Mouse (Mus musculus): ENCODE measurements around the gene Sphk2. TPM values are rescaled to one million over a fixed set of nuclear protein-coding genes. Genes with fewer than 3 reads are reported as not detected.

The Sphk2 gene
- polyA plus RNA-seq, 1 experiment from 2014 or later: 27.1 TPM

- Histone ChIP-seq H3K4me1 (replicated peaks) (peaks cover 11% of the 10 kb centered on the region), H3K9ac (replicated peaks) (0 out of 2 replicates have a peak within 1 kb of the TSS, but pooled peaks have one; percentile 46), H3K36me3 (no peaks in the 10 kb centered on the region), H3K4me2 (replicated peaks) (no peak within 1 kb of the TSS), H3K27me3 (no peaks in the 10 kb centered on the region), H3K27ac (peak within 1 kb of the TSS; percentile 74; the same call in 1 of the 2 replicates), H3K9me3 (no peaks in the 10 kb centered on the region), H3K4me3 (replicated peaks) (0 out of 2 replicates have a peak within 1 kb of the TSS, but pooled peaks have one; percentile 11)
- ATAC-seq: no peak
- 76% methylated on average over 7 of the region's 7 CpGs for WGBS
Observed at GRCm38 (mm10) chr7:45683396-45684050, 34.3 kb downstream of the Sphk2 start, which contains the start of gene Ntn5. TSS of gene Ntn5 (plus strand) at chr7:45684022.

- Histone ChIP-seq H3K4me1 (replicated peaks) (peaks cover 11% of the 10 kb centered on the region), H3K9me3 (no peaks in the 10 kb centered on the region), H3K4me3 (replicated peaks) (peak overlapping the region; percentile 11; the same call in 1 of the 2 replicates), H3K36me3 (no peaks in the 10 kb centered on the region), H3K4me2 (replicated peaks) (peak overlapping the region; percentile 43), H3K9ac (replicated peaks) (0 out of 2 replicates have a peak overlapping the region, but pooled peaks have one; percentile 46), H3K27ac (peak overlapping the region; percentile 74), H3K27me3 (no peaks in the 10 kb centered on the region)
- 29% methylated on average over 14 of the region's 14 CpGs for WGBS
- peak; percentile 83 for ATAC-seq
Observed at GRCm38 (mm10) chr7:45682144-45683126, 35.4 kb downstream of the Sphk2 start.

DNA sequence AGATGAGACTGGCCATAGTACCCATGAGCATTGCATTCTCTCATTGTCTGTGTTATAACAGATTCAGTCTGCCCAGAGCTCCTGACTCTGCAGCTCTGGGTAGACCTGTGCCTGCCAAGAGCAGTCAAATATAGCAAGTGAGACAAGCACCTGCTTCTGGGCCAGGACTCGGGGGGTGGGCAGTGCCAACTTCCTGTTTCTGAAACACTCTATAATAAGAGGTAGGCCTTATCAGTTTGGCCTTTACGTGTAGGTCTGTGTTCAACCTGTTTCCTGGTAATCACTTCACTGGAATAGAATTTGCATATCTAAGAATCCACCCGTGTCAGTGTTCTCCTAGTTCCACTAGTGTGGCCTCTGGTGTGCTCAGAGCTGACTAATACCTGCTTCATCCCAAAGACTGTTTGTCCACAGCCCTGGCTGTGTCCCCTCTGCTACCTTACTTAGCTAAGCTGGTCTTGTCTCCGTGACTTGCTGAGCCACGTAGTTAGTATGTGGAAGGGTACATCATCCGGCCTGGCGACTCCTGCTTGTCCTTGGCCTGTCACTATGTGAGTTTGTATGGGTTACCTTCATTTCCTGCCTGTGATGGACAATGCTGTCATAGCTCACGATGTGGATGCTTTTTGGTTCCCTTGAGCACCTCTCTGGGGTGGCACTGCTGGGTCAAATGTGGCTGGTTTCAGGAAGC, 36.6 kb downstream of the Sphk2 start:
- Histone ChIP-seq H3K4me1 (replicated peaks) (peaks cover 11% of the 10 kb centered on the region), H3K9me3 (no peaks in the 10 kb centered on the region), H3K4me2 (replicated peaks) (no peak overlapping the region), H3K27ac (no peak overlapping the region), H3K4me3 (replicated peaks) (no peak overlapping the region), H3K27me3 (no peaks in the 10 kb centered on the region), H3K36me3 (no peaks in the 10 kb centered on the region), H3K9ac (replicated peaks) (no peak overlapping the region)
- 86% methylated on average over 8 of the region's 8 CpGs for WGBS
- ATAC-seq: no peak

DNA sequence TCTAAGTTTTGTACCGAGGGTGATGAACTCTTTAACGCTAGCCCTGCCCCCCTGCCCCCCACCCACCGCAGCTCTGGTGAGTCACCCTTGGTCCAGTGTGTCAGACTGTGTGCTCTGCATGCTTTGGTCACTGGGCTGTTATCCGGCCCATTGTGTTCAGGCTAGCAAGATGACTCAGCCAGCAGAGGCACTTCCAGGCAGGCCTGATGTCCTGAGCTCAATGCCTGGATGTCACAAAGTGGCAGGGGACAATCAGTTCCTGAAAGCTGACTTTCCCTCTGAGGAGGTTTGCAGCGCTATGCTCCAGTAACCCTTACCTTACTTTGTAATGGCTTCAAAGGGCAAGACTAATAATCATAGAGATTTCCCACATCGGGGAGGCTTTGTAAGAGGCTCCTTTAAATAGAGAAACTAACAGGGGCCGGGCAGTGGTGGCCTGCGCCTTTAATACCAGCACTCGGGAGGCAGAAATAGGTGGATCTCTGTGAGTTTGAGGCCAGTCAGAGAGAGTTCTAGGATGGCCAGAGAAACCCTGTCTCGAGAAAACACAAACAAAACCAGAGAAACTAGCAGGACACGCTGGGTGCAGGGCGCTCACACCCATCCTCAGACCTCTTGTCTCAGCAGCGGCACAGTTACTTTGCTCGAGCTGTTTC, 37.7 kb downstream of the Sphk2 start:
- Histone ChIP-seq H3K9me3 (no peaks in the 10 kb centered on the region), H3K9ac (replicated peaks) (no peak overlapping the region), H3K36me3 (no peaks in the 10 kb centered on the region), H3K27me3 (no peaks in the 10 kb centered on the region), H3K4me1 (replicated peaks) (peaks cover 11% of the 10 kb centered on the region), H3K27ac (no peak overlapping the region), H3K4me3 (replicated peaks) (no peak overlapping the region), H3K4me2 (replicated peaks) (no peak overlapping the region)
- ATAC-seq: no peak
- 49% methylated on average over 14 of the region's 14 CpGs for WGBS

GRCm38 (mm10) chr7:45678513-45678912, 39.3 kb downstream of the Sphk2 start:
- no peak overlapping the region for H3K4me2 ChIP-seq (replicated peaks)
- no peaks in the 10 kb centered on the region for H3K27me3 ChIP-seq
- no peak overlapping the region for H3K27ac ChIP-seq
- ATAC-seq: no peak
- 94% methylated on average over 14 of the region's 14 CpGs for WGBS
- H3K9ac ChIP-seq (replicated peaks): no peak overlapping the region
- H3K4me3 ChIP-seq (replicated peaks): no peak overlapping the region
- H3K36me3 ChIP-seq: no peaks in the 10 kb centered on the region
- H3K9me3 ChIP-seq: no peaks in the 10 kb centered on the region
- peaks cover 11% of the 10 kb centered on the region for H3K4me1 ChIP-seq (replicated peaks)

GRCm38 (mm10) chr7:45677627-45678295, 40.0 kb downstream of the Sphk2 start:
- H3K4me3 ChIP-seq (replicated peaks): no peak overlapping the region
- H3K4me2 ChIP-seq (replicated peaks): no peak overlapping the region
- no peak for ATAC-seq
- 82% methylated on average over 7 of the region's 7 CpGs for WGBS
- no peaks in the 10 kb centered on the region for H3K36me3 ChIP-seq
- no peak overlapping the region for H3K9ac ChIP-seq (replicated peaks)
- H3K27me3 ChIP-seq: no peaks in the 10 kb centered on the region
- H3K4me1 ChIP-seq (replicated peaks): peaks cover 7% of the 10 kb centered on the region; the same call in 1 of the 2 replicates
- H3K9me3 ChIP-seq: no peaks in the 10 kb centered on the region
- no peak overlapping the region for H3K27ac ChIP-seq

DNA sequence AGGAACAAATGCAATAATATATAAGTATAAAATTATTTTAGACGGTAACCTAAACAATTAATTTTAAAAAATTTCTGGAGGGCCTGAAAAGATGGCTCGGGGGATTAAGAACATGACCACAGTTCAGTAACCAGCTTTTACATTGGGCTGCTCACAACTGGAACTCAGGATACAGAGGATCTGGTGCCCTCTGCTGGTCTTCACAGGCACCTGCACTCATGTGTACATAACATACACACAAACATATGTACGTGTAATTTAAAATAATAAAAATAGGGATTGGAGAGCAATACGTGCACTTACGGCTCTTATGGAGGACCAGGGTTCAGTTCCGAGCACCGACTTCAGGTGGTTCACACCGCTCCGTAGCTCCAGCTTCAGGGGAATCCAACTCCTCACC, 48.9 kb downstream of the Sphk2 start:
- WGBS: 94% methylated on average over 9 of the region's 9 CpGs
- no peak overlapping the region for H3K4me2 ChIP-seq (replicated peaks)
- H3K4me3 ChIP-seq (replicated peaks): no peak overlapping the region
- ATAC-seq: no peak
- no peak overlapping the region for H3K9ac ChIP-seq (replicated peaks)
- H3K9me3 ChIP-seq: no peaks in the 10 kb centered on the region
- no peaks in the 10 kb centered on the region for H3K4me1 ChIP-seq (replicated peaks)
- H3K36me3 ChIP-seq: no peaks in the 10 kb centered on the region
- H3K27me3 ChIP-seq: no peaks in the 10 kb centered on the region
- no peak overlapping the region for H3K27ac ChIP-seq

GRCm38 (mm10) chr7:45667761-45668160, 50.0 kb downstream of the Sphk2 start:
- Histone ChIP-seq H3K9ac (replicated peaks) (no peak overlapping the region), H3K4me3 (replicated peaks) (no peak overlapping the region), H3K36me3 (no peaks in the 10 kb centered on the region), H3K27me3 (no peaks in the 10 kb centered on the region), H3K27ac (no peak overlapping the region), H3K4me2 (replicated peaks) (no peak overlapping the region), H3K4me1 (replicated peaks) (no peaks in the 10 kb centered on the region), H3K9me3 (no peaks in the 10 kb centered on the region)
- 75% methylated on average over 14 of the region's 14 CpGs for WGBS
- no peak for ATAC-seq

DNA sequence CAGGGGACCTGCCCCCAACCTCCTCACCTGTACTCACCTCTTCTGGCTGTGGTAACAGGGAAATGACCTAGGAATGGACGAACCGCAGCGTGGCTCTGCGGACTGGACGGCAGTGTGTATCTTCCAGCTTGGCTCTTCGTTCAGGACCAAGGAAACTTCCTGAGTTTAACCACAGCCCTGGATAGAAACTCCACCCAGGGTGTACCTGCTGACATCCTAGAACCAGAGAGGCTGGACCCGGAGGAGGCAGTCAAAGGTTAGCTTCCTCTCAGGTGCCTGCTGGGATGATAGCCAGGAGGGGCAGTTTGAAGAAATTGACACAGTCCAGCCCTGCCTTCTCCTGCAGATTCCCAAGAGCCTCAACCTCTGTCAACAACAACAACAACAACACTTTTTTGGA, 51.6 kb downstream of the Sphk2 start, which contains the start of gene Fut2:
TSS of gene Fut2 (minus strand) at position 234 of the 400 bp plus-strand sequence.
- Histone ChIP-seq H3K4me2 (replicated peaks) (no peak within 1 kb of the TSS), H3K9me3 (no peaks in the 10 kb centered on the region), H3K27me3 (no peaks in the 10 kb centered on the region), H3K4me3 (replicated peaks) (no peak within 1 kb of the TSS), H3K27ac (no peak within 1 kb of the TSS), H3K4me1 (replicated peaks) (no peaks in the 10 kb centered on the region), H3K9ac (replicated peaks) (no peak within 1 kb of the TSS), H3K36me3 (no peaks in the 10 kb centered on the region)
- ATAC-seq: no peak
- WGBS: 86% methylated on average over 7 of the region's 7 CpGs

DNA sequence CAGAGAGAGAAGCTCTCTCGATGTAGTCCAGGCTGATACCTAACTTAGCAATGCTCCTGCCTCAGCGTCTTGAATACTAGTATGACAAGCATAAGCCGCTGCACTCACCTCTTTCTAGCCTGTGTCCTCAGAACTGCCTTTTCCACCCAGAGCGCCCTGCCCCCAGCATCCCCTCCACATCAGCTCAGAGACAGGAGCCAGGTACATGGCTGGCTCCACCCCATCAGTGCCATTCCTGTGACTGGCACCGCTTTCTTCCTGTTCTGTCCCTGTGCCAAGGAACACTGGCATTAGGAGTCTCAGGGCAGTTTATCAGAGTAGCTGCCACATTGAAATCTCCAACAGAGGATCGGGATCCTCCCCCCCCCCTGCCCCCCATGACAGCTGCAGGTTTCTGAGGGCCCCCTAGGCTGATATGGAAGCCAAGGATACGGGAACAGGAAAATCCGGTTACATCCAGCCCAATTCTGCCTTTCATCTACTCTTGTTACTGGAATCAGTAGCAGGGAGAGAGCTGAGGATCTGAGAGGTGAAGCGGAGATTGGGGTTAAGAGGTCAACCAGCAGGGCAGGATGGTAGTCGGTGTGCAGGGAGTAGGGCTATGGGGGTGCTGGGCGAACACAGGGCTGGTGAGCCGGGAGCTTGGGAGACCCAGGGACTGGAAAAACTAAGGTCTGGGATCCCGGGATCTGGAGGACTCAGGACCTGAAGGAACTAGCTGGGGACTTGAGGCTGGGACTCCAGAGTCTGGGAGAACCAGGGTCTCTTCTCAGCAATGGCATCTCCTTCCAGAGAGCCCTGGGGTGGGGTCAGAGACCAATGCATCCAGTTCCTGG, 52.3 kb downstream of the Sphk2 start:
- no peak overlapping the region for H3K9ac ChIP-seq (replicated peaks)
- H3K4me2 ChIP-seq (replicated peaks): no peak overlapping the region
- H3K27ac ChIP-seq: no peak overlapping the region
- H3K27me3 ChIP-seq: no peaks in the 10 kb centered on the region
- no peaks in the 10 kb centered on the region for H3K4me1 ChIP-seq (replicated peaks)
- 57% methylated on average over 13 of the region's 13 CpGs for WGBS
- H3K4me3 ChIP-seq (replicated peaks): no peak overlapping the region
- H3K9me3 ChIP-seq: no peaks in the 10 kb centered on the region
- ATAC-seq: no peak
- no peaks in the 10 kb centered on the region for H3K36me3 ChIP-seq
